Mouse (Mus musculus): Measurements from ENCODE around the gene Ppp3ca. TPM values are rescaled to one million over a fixed set of nuclear protein-coding genes. Genes with fewer than 3 reads are reported as not detected.

Ppp3ca gene
- polyA plus RNA-seq, 1 experiment from 2014 or later, result 70.9 TPM

DNA sequence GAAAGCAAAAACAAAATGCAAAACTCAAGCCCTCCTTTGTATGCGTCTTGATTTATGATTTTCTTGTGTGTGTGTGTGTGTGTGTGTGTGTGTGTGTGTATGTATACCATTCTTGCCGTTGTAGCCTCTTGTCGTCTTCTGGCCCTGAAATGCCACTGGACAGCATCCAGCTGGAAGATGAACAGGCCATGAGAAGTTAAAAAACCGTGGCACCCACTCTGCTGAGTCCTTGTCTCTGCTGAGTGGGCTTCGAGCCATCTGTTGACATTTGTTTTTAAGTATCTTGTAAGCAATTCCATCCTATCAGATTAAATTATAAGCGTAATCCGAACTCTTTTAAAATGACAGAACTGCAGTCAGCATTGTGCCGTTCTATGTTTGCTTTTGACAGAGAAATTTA, 8.5 kb downstream of the Ppp3ca start:
- Histone ChIP-seq H3K9ac (ENCODE audit: low read depth, low read length) (no peak overlapping the region), H3K27me3 (ENCODE audit: control insufficient read depth, insufficient read depth, low read length) (no peaks in the 10 kb centered on the region), H3K4me2 (replicated peaks; ENCODE audit: low read depth, low read length) (no peak overlapping the region), H3K36me3 (ENCODE audit: control insufficient read depth, insufficient read depth, low read length) (no peaks in the 10 kb centered on the region), H3K27ac (ENCODE audit: low read depth, low read length) (no peak overlapping the region), H3K4me3 (ENCODE audit: low read depth, low read length) (no peak overlapping the region), H3K9me3 (ENCODE audit: control insufficient read depth, low read length) (no peaks in the 10 kb centered on the region), H3K4me1 (replicated peaks; ENCODE audit: control insufficient read depth, insufficient read depth, low read length) (no peaks in the 10 kb centered on the region)
- DNase-seq (ENCODE audit: low spot score) (no peak), ATAC-seq (ENCODE audit: low FRiP score) (no peak)
- WGBS, result 86% methylated on average over 8 of the region's 8 CpGs

DNA sequence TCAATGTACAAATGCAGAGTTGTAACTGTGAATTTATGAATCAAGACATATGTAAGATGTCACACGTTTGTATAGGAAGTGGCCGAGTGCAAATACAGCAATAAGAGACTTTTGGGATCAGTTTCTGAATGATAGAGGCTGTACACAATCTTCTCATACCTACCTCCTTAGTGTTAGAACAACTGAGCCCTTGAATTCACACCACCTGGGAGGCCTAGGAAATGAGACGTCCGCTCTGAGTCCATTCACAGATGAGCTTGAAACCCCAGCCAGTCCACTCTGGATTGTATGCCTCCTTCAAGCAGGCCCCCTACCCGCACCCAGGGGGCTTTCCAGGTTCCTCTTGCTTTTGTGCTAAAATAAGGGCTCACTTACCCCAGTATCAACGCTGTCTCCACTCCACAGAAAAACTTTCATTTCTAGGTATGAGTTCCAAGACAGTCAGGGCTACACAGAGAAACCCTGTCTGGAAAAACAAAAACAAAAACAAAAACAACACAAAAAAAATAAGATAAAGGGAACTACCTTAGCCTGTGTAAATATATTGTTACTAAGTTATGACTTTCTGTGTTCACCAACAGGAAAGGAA, 10.1 kb downstream of the Ppp3ca start:
- ATAC-seq (ENCODE audit: low FRiP score), result no peak
- WGBS, result 74% methylated on average over 6 of the region's 6 CpGs
- H3K36me3 ChIP-seq (ENCODE audit: control insufficient read depth, insufficient read depth, low read length), result no peaks in the 10 kb centered on the region
- DNase-seq (ENCODE audit: low spot score), result no peak
- no peaks in the 10 kb centered on the region for H3K4me1 ChIP-seq (replicated peaks; ENCODE audit: control insufficient read depth, insufficient read depth, low read length)
- H3K9ac ChIP-seq (ENCODE audit: low read depth, low read length), result no peak overlapping the region
- H3K27me3 ChIP-seq (ENCODE audit: control insufficient read depth, insufficient read depth, low read length), result no peaks in the 10 kb centered on the region
- no peak overlapping the region for H3K4me3 ChIP-seq (ENCODE audit: low read depth, low read length)
- H3K9me3 ChIP-seq (ENCODE audit: control insufficient read depth, low read length), result no peaks in the 10 kb centered on the region
- no peak overlapping the region for H3K27ac ChIP-seq (ENCODE audit: low read depth, low read length)
- no peak overlapping the region for H3K4me2 ChIP-seq (replicated peaks; ENCODE audit: low read depth, low read length)

DNA sequence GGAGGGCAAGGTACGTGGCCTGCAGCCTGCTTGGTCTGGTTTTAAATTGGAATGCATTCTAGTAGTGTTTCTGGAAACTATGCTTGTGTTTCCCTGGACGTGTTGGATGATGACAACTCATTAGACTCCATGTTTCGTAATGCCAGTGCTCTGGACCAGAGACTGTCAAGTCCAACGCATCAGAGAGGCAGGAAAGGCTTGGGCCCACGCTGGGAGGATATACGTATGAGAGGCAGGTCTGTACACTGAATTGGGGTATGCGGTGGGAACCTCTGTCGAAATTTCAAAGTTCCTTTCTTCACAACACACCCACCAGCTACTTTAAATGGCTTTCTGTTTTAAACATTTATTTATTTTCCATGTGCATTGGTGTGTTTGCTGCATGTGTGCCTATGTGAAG, 12.3 kb downstream of the Ppp3ca start:
- H3K27me3 ChIP-seq (ENCODE audit: control insufficient read depth, insufficient read depth, low read length), result no peaks in the 10 kb centered on the region
- no peaks in the 10 kb centered on the region for H3K9me3 ChIP-seq (ENCODE audit: control insufficient read depth, low read length)
- DNase-seq (ENCODE audit: low spot score) (no peak), ATAC-seq (ENCODE audit: low FRiP score) (no peak)
- H3K4me1 ChIP-seq (replicated peaks; ENCODE audit: control insufficient read depth, insufficient read depth, low read length), result no peaks in the 10 kb centered on the region
- H3K4me2 ChIP-seq (replicated peaks; ENCODE audit: low read depth, low read length), result no peak overlapping the region
- no peak overlapping the region for H3K27ac ChIP-seq (ENCODE audit: low read depth, low read length)
- no peak overlapping the region for H3K9ac ChIP-seq (ENCODE audit: low read depth, low read length)
- H3K4me3 ChIP-seq (ENCODE audit: low read depth, low read length), result no peak overlapping the region
- no peaks in the 10 kb centered on the region for H3K36me3 ChIP-seq (ENCODE audit: control insufficient read depth, insufficient read depth, low read length)
- whole genome bisulfite sequencing, result 93% methylated on average over 8 of the region's 8 CpGs

DNA sequence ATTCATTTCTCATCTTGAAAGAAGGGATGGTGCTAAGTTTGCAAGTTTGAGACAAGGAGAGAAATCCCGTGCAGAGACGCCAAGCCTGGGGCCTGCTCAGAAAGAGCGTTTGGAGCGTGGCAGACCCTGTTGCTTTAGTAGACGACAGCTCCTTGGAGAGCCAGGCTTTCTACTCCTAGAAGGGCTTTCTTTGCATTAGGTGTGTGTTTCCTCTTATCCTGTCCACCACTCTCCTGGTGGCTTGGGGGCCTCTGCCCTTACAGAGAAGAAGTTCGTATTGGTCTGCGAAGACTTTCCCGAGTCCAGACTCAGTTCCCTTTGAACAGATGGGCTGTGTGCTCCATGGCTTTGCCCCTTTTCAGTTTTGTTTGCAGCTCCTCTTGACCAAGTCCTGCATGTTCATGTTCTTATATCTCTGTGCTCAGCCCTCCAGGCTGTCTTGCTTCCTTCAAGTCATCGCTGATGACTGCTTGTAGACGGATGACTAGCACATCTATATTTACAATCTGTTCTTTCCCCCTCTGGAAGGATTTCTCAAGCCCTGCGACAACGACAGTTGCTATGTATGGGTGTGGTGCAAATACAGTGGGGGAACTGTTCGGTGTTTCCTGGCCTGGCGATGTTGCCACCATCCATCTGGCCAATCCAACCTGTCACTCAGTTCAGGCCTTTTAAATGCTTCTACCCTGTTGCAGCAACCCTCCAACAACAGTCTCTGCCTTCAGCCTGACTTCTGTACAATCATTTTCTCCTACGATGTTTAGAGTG, 14.5 kb downstream of the Ppp3ca start:
- no peaks in the 10 kb centered on the region for H3K27me3 ChIP-seq (ENCODE audit: control insufficient read depth, insufficient read depth, low read length)
- no peak overlapping the region for H3K9ac ChIP-seq (ENCODE audit: low read depth, low read length)
- H3K27ac ChIP-seq (ENCODE audit: low read depth, low read length), result no peak overlapping the region
- DNase-seq (ENCODE audit: low spot score) (no peak), ATAC-seq (ENCODE audit: low FRiP score) (no peak)
- 87% methylated on average over 15 of the region's 15 CpGs for WGBS
- H3K9me3 ChIP-seq (ENCODE audit: control insufficient read depth, low read length), result no peaks in the 10 kb centered on the region
- H3K4me2 ChIP-seq (replicated peaks; ENCODE audit: low read depth, low read length), result no peak overlapping the region
- no peaks in the 10 kb centered on the region for H3K4me1 ChIP-seq (replicated peaks; ENCODE audit: control insufficient read depth, insufficient read depth, low read length)
- no peaks in the 10 kb centered on the region for H3K36me3 ChIP-seq (ENCODE audit: control insufficient read depth, insufficient read depth, low read length)
- no peak overlapping the region for H3K4me3 ChIP-seq (ENCODE audit: low read depth, low read length)

DNA sequence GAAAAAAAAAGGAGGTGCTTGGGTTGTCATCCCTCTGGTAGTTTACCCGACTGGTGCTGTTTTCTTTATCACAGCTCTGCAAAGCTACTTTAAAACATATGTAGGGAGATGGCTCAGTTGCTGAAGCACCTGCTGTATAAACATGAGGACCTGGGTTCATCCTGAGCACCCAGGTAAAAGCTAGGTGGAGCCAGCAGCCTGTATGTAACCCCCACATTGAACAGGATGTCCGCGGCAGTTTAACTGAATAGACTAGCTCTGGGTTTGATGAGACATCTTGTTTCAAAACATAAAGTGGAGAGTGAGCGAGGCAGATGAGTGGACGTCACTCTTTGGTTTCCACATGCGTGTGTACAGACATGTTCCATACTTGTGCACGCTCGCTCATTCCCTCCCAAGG, 16.5 kb downstream of the Ppp3ca start:
- ATAC-seq (ENCODE audit: low FRiP score), result no peak

DNA sequence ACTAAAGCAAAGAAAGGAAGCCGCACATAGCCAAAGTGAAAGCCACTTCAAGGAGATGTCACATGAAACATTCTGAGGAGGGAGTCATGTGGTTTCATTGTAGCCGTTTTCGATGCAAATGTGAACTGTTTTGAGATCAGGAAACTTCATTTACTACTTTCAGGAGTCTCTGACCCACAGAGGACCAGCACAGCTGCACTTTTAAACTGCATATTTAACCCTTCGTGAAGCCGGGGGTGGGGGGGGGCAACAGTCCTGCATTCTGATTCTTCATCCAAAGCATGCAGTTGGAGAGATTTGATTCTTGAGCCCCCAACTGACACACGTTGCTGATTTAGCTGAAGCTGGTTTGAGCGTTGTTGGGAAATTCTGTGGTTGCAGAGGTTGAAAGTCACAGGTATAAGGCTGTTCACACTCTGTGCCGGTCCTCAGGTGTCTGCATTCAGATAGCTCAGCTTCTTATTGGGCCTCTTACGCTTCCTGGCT, 18.2 kb downstream of the Ppp3ca start:
- Histone ChIP-seq H3K36me3 (ENCODE audit: control insufficient read depth, insufficient read depth, low read length) (no peaks in the 10 kb centered on the region), H3K27me3 (ENCODE audit: control insufficient read depth, insufficient read depth, low read length) (no peaks in the 10 kb centered on the region), H3K27ac (ENCODE audit: low read depth, low read length) (no peak overlapping the region), H3K9me3 (ENCODE audit: control insufficient read depth, low read length) (no peaks in the 10 kb centered on the region), H3K4me3 (ENCODE audit: low read depth, low read length) (no peak overlapping the region), H3K9ac (ENCODE audit: low read depth, low read length) (no peak overlapping the region), H3K4me2 (replicated peaks; ENCODE audit: low read depth, low read length) (no peak overlapping the region), H3K4me1 (replicated peaks; ENCODE audit: control insufficient read depth, insufficient read depth, low read length) (no peaks in the 10 kb centered on the region)
- DNase-seq (ENCODE audit: low spot score) (no peak), ATAC-seq (ENCODE audit: low FRiP score) (no peak)
- 69% methylated on average over 9 of the region's 9 CpGs for WGBS

More for the DNA sequence above, 16.5 kb downstream of the Ppp3ca start:
- no peaks in the 10 kb centered on the region for H3K9me3 ChIP-seq (ENCODE audit: control insufficient read depth, low read length)
- H3K27ac ChIP-seq (ENCODE audit: low read depth, low read length), result no peak overlapping the region
- no peak overlapping the region for H3K4me3 ChIP-seq (ENCODE audit: low read depth, low read length)
- H3K4me1 ChIP-seq (replicated peaks; ENCODE audit: control insufficient read depth, insufficient read depth, low read length), result no peaks in the 10 kb centered on the region
- H3K27me3 ChIP-seq (ENCODE audit: control insufficient read depth, insufficient read depth, low read length), result no peaks in the 10 kb centered on the region
- DNase-seq (ENCODE audit: low spot score), result no peak
- WGBS, result 88% methylated on average over 8 of the region's 8 CpGs
- no peak overlapping the region for H3K9ac ChIP-seq (ENCODE audit: low read depth, low read length)
- H3K4me2 ChIP-seq (replicated peaks; ENCODE audit: low read depth, low read length), result no peak overlapping the region
- no peaks in the 10 kb centered on the region for H3K36me3 ChIP-seq (ENCODE audit: control insufficient read depth, insufficient read depth, low read length)

DNA sequence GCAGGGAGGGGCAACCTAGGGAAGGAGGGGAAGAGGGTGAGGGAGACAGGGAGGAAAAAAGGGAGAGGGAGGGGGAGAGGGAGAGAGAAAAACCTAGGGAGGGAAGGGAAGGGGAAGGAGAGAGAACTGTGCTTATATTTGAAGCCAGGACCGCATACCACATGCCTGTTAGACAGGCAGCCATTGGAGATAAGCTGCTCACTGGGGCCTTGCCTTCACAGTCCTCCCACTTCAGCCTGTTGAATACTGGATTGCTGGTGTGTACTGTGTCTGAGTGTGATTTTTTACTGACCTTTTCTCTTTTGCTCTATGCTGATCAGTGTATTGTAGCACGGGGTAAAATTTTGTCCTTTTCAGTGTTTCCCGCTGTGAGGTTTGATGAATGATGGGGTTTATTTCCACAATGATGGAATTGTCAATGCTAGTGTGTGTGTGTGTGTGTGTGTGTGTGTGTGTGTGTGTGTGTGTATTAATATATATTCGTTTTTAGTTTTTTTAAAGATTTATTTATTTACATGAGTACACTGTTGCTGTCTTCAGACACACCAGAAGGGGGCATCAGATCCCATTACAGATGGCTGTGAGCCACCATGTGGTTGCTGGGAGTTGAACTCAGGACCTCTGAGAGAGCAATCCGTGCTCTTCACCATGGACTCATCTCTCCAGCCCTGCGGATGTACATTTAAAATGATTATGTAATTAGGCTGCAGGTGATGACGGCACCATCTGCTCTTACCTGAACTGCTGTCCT, 20.0 kb downstream of the Ppp3ca start:
- H3K36me3 ChIP-seq (ENCODE audit: control insufficient read depth, insufficient read depth, low read length), result no peaks in the 10 kb centered on the region
- H3K27me3 ChIP-seq (ENCODE audit: control insufficient read depth, insufficient read depth, low read length), result no peaks in the 10 kb centered on the region
- whole genome bisulfite sequencing, result 93% methylated on average over 7 of the region's 7 CpGs
- ATAC-seq (ENCODE audit: low FRiP score) (no peak), DNase-seq (ENCODE audit: low spot score) (no peak)
- no peak overlapping the region for H3K9ac ChIP-seq (ENCODE audit: low read depth, low read length)
- H3K27ac ChIP-seq (ENCODE audit: low read depth, low read length), result no peak overlapping the region
- H3K9me3 ChIP-seq (ENCODE audit: control insufficient read depth, low read length), result no peaks in the 10 kb centered on the region
- no peaks in the 10 kb centered on the region for H3K4me1 ChIP-seq (replicated peaks; ENCODE audit: control insufficient read depth, insufficient read depth, low read length)
- no peak overlapping the region for H3K4me3 ChIP-seq (ENCODE audit: low read depth, low read length)
- H3K4me2 ChIP-seq (replicated peaks; ENCODE audit: low read depth, low read length), result no peak overlapping the region

DNA sequence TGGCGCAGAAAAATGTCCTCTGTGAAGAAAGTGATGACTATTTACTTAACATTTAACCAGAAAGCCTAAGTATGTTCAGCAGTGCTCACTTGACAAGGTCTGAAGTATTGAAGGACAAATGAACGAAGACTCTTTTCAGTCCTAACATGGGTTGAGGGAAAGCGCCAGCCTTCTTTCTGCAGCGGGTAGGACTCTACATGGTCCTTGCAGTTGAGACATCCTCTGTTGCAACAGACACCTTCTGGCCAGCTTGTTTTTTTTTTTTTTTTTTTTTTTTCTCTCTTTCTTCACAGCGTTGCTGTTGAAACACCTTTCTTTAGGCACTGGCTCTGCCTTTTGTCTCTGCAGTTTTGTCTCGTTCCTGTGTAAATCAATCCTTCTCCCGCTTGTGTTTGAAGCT, 22.1 kb downstream of the Ppp3ca start:
- DNase-seq (ENCODE audit: low spot score) (no peak), ATAC-seq (ENCODE audit: low FRiP score) (no peak)
- Histone ChIP-seq H3K4me2 (replicated peaks; ENCODE audit: low read depth, low read length) (no peak overlapping the region), H3K9me3 (ENCODE audit: control insufficient read depth, low read length) (no peaks in the 10 kb centered on the region), H3K9ac (ENCODE audit: low read depth, low read length) (no peak overlapping the region), H3K36me3 (ENCODE audit: control insufficient read depth, insufficient read depth, low read length) (no peaks in the 10 kb centered on the region), H3K4me3 (ENCODE audit: low read depth, low read length) (no peak overlapping the region), H3K27ac (ENCODE audit: low read depth, low read length) (no peak overlapping the region), H3K4me1 (replicated peaks; ENCODE audit: control insufficient read depth, insufficient read depth, low read length) (no peaks in the 10 kb centered on the region), H3K27me3 (ENCODE audit: control insufficient read depth, insufficient read depth, low read length) (no peaks in the 10 kb centered on the region)
- 83% methylated on average over 7 of the region's 7 CpGs for WGBS
